Mouse (Mus musculus): ENCODE measurements at regions not wholly inside any gene's neighbourhood (a gene's known extent, or its start where the extent isn't known, plus 50 kb on each side); places are given as distances from the start of the nearest gene placed in this dataset.
A peak's percentile ranks its signal among the peaks of the same experiment; 100 is the strongest.

DNA sequence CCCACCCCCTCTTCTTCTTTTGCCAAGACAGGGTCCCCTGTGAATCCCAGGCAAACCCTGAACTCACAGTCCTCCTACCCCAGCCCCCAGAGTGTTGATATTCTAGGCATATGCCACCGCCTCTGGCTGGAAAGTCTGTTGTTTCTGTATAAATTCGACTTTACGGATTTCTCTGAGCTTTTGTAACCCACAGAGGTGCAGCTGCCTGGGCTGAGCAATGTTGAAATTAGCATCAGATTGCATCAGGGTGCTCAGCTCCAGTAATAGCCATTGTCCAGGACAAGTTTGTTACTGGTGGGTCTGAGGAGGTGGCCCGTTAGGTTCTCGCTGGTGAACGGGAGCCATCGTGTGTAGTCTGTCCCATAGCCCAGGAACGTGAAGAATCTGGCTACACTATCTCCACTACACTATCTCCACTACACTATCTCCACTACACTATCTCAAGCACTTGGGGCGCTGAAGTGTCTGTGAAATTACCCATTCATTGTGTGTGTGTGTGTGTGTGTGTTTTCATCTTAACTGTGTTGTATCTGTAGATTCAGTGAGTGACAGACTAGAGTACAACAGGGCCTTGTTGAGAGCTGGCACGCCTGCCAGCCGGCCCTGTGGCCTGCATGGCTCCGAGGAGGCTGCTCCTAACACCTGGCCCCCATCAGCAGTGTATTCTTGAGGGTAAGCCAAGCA lies 92.4 kb upstream of the Hnrnpk start:
- no peak for DNase-seq

DNA sequence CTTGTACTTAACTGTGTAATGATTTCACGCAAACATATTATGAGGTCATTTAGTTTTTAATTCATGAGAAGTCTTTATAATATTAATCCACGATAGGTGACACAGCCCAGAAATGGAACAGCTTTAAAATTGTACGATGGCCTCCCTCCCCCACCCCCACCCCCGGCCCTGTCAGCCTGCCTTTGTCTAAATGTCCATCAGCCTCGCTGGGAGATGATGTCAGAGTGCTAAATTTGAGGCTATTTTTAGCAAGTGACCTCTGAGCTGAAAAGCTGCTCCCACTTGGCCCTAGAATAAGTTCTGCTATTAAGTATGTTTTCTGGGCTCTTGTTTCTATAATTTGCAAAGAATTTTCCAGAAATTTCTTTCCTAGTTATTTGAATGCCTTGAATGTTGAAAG lies 91.6 kb upstream of the Hnrnpk start:
- DNase-seq = no peak

DNA sequence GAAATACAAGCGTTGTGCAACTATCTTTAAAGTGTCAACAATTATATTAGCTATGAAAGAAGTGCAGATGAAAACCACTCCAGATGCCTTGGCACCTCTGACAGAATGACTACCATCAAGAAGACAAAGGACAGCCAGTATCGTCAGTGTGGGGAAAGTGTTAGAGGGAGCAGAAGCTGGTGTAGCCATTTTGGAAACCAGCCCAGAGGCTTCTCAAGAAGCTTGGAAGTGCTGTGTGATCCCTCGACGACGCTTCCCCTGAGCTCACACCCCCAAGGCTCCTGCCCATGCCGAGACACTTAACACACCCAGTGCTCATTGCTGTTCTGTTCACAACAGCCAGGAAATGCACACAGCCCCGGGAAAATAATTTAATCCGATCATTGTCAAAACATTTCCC lies 87.7 kb upstream of the Hnrnpk start:
- no peak for DNase-seq

DNA sequence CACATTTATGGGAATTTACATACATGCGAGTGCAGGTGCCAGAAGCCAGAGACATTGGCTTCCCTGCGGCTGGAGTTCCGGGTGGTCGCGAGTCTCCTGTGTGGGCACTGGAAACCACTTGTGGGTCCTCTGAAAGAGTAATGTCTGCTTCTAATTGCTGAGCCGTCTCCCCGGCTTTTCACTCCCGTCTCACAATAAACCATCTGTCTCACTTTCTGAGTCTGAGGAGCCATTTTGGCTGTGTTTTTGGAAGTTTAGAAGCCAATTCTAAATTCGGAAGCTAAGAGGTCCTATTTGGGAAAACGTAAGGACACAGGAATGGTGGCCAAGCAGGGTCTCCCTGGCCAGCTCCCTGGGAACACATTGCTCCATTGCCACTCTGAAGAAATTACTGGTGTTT lies 81.9 kb upstream of the Hnrnpk start:
- DNase-seq = peak in 1 of 2 experiments; percentile 11

DNA sequence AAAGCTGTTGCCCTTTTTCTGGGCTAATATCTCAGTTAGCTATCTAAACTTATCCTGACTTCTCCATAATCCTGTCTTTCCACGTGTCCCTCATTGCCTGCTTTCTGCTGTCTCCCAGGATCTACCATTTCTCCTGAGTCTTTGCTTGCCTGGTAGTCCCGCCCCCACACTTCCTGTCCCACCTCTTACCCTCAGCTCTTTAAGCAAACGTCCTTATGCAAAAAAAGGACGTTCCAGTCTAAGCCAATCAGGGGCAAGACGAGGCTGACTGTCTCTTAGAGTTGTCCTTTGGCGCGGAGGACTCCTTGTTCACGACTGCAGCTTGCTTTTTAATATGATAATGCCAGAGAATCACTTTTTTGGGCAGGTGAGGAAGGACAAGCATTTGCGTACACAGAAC lies 79.6 kb upstream of the Hnrnpk start:
- DNase-seq = no peak

DNA sequence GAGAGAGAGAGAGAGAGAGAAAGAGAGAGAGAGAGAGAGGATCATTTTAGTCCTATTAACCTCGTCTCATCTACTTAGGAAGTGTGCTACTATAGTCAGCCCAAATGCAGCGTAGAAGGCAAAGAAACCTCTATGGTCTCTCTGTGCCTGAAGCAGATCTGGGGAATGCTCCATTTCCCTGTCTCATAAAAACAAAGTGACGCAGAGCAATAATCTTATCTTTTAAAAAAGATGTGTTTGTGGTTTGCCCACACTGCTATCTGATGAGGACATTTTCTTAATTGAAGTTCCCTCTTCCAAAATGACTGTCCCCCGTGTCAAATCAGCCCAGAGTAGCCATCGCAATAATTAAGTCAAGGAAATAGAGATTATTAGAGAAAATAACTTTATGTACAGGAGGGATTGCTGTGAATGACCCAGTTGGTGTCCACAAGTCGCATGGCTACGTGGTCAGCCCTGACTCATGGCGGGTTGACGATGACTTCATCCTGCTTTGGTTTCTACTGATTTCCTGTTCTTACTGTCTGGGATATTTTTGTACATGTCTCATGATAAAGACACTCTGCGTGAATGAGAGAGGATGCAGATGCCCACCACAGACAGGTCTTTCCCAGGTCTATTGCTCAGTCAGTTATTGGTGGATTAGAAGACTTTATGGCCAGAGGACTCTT lies 77.9 kb upstream of the Hnrnpk start:
- DNase-seq = no peak

DNA sequence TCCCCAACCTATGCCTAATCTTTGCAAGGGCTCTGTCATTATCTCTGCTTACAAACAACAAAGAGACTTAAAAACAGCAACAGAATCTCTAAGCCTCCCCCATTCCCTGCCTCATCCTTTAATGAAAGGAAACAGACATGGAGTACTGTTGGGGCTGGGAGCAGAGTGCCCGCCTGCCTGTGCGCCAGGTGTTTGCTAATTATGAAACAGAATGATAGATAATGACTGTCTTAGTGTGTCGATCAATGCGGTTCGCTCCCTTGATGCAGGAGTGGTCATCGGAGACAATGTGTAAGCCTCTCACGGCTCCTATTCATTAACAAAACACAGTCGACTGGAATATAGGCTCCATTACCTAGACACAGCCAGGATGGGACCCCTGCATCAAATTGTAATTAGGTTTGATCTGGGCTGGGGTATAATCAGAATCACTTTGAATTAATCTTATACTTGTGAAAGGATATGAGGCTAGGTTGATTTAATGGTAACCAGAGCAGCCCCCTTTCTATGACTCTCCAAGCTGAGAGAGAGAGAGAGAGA lies 77.3 kb upstream of the Hnrnpk start:
- no peak for DNase-seq

DNA sequence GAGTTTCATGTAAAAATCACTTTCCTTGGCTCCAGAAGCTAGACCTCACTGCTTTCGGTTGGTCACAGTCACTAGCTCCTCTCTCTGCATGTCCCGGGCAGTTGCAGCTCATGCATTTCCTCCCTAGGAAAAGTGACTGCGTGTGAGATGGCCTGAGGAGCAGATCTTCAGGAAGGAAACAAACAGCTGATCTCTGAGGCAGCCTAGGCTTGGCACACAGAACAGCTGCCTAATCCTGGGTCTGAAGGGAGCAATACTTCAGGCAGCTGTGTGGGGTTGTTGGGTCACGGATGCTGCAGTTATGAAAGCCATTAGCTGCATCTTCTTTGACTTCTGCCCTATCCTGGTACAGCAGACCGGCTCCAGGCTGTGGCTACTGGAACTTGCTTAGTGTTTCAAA lies 75.3 kb upstream of the Hnrnpk start:
- no peak for DNase-seq

DNA sequence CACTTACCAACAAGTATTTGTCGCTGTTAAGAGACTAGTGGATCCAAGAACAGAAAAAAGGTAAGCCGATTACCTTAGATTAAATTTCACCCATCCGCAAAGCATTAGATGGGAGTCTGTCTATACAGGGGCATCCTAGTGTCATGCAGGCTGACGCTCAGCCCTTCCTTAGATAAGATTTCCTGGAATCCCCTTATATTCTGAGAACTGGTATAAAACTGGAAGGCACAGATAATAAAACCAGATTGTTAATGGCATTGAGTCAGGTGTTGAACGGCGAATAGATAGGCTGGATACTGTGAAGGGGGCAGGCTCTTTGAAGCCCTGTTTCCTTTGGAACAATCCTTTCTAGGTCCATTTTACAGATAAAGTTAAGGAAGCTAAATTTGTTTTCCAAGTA lies 74.1 kb upstream of the Hnrnpk start:
- no peak for DNase-seq

DNA sequence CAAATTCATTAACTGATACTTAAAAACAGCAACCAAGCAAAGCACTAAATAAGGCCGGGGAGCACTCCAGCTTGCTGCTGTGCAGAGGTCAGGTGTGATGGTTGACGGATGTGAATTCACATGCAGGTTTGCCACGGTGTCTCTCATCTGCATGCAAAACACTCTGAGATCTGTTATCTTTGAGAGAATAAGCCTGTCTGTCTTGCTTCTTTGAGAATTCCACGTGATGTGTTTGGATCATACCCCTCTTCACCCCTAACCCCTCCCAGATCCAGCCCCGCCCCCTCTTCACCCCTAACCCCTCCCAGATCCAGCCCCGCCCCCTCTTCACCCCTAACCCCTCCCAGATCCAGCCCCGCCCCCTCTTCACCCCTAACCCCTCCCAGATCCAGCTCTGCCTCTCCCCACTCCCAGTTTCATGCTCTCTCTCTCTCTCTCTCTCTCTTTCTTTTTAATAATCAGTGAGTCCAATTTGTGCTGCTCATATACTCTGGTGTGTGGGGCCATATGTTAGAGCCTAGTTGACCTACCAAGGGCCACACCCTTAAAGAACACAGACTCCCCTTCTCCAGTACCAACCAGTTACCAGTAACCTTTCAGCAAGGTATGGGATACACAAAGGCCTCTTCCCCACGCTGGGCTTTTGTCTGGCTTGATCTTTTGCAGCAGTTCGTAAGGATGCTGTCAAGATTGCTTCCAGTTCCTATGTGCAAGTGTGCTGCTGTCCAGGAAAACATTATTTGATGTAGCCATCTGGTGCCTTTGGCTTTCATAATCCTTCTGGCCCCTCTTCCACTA lies 73.1 kb upstream of the Hnrnpk start:
- no peak for DNase-seq

DNA sequence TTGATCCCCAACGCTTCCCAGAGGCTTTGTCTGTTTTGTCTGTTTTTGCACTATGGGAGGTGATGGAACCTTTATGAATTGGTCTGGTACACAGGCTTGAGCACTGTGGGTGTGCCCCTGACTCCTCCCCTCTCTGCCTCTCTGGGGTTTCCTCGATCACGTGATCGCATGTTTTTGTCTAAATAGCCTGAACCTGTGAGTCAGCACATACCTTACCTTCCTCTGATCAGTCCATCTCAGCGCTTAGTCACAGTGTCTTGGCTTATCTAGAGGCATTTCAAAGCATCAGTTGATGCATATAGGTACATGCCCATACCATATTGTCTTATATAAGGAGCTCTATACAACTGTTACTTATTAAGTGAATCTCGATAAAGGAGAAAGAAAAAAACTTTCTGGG lies 72.4 kb upstream of the Hnrnpk start:
- no peak for DNase-seq

DNA sequence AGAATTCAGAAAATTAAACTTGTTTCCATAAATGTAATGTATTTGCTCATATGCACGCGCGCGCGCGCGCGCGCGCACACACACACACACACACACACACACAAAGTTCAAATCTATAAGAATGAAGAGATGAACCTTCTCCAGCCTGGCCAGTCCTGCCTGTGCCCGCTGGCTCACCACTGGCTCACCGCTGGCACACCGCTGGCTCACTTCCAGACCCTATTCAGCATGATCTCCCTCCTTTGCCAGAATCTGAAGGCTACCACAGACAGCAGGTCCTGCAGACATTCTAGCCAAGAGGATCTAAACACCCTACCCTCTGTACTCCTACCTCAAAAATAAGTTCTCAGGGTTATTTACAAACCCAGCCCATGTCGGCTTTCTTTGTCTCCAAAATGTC lies 69.3 kb upstream of the Hnrnpk start:
- DNase-seq = peak; percentile 35 to 49

DNA sequence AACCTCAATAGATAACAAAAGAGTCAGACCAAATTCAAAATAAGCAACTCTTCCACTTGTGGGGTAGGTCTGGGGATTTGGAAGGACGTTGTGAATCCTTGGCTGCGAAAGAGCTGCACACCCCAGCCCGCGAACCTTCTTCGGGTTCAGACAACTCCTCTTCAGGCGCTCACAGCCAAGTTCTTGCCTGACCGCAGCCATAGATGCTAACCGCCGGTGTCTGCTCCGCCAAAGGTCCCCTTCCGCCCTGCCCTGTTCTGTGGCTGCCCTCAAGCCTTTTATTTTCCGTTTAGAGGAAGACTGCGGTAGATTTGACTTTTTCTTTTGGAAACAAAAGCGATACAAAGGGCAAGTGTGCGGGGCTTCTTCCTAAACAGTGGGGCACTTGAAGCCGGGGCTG lies 68.6 kb upstream of the Hnrnpk start:
- peak; percentile 22 to 40 for DNase-seq

DNA sequence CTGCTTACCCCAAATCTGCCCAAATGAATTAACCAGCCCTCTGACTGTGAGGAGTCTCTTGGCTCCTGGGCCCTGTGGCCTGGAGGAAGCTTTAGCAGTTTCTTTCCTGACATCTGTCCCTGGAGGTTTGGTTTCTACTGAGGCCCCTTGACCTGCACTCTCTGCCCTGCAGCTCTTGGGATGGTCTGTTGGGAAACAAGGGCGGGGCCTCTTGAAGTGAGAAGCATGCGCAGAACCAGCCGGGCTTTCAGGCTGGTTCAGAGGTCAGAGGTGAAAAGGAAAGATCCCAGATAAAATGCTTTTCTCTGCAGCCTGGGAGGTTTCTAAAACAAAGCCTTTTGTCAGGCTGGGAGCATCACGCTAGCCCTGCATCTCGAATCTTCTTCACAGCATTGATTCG lies 66.6 kb upstream of the Hnrnpk start:
- DNase-seq = no peak

DNA sequence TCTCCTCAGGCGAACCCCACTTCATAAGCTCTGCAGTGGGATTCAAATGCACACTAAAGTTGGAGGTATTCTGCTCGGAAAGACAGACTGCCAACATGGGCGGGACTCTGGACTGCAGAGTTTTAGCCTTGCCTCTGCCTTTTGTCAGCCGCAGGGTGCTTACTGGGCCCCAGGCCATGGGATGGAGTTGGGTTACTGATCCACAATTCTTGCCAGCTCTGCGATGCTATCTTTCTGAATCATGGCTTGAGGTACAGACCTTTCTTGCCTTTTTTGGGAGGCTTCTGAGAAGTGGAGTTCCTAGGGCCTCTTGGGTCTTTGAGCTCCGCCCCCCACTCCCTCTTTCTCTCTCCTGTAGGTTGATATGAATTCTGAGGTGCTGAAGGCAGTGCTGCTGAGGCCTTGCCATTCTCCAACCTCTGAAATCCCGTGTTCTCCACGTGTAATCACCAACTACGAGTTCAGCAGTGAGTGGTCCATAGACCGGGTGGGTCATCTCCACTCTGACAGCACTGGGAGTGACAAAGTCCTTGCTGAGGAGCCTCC lies 64.0 kb upstream of the Hnrnpk start:
- DNase-seq = no peak

DNA sequence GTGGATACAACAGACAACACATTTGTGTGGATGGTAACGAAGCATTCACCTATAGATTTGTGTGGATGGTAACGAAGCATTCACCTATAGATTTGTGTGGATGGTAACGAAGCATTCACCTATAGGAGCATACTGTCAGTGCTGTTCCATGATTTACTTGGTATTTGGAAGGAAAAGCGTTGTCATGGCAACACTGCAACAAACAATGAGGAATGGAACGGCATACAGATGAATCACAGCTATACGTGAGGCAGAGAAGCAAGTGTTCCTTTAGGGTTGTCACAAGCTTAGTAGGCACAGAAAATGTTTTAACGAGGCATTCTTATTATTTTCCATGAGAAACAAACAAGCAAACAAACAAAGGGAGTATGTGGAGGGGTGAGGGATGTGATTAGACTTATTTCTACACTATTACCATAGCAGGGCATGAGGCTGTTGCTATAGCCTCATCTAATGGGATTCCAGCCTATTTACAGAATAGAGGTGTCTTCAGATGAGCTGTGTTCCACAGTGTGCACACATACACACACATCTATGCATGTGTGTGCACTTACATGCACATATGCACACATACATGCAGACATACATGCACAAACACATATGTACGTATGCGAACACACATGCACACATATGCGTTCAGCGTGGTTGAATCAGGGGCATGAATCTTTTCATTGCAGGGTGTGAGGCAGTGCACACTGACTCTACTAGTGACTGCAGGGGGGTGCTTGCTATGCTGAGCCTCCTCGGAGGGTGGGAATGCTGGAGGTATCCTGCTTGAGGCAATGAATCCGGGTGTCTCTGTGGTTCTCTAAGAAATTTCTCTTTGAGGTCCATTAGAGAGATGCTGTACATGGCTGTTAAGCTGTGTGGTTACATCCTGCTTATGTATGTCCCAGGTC lies 62.3 kb upstream of the Hnrnpk start:
- DNase-seq = no peak
